Mouse (Mus musculus) left cerebral cortex, adult 8-10 months (tissue): ENCODE measurements at regions not wholly inside any gene's neighbourhood (a gene's known extent, or its start where the extent isn't known, plus 50 kb on each side); places are given as distances from the start of the nearest gene placed in this dataset.
"Not testable (repeated sequence)": the region's sequence is repeated elsewhere in the genome, so short reads cannot be mapped to it uniquely, and the experiment has no call there.

ENCODE experiments used
- DNase-seq, 2 experiments: peaks; one replicate each; pipeline ENCODE4 v3.0.0; 2022; ENCODE audit warnings: low spot score in 2 of 2

- no peak for DNase-seq
Measured at GRCm38 (mm10) chr15:5607533-5607932, 363.5 kb upstream of the Ptger4 start.

GRCm38 (mm10) chr15:5623021-5623420 is 379.0 kb upstream of the Ptger4 start:
- no peak for DNase-seq

GRCm38 (mm10) chr15:5625367-5625766 is 381.4 kb upstream of the Ptger4 start:
- DNase-seq = no peak

- DNase-seq = no peak
Measured at GRCm38 (mm10) chr15:5646673-5647072, 402.7 kb upstream of the Ptger4 start.

- no peak for DNase-seq
Measured at GRCm38 (mm10) chr15:5658796-5659195, 414.8 kb upstream of the Ptger4 start.

GRCm38 (mm10) chr15:5660819-5661218 is 416.8 kb upstream of the Ptger4 start:
- DNase-seq = no peak

GRCm38 (mm10) chr15:5671781-5672180 is 427.8 kb upstream of the Ptger4 start:
- DNase-seq = no peak

- no peak for DNase-seq
Measured at GRCm38 (mm10) chr15:5676704-5677103, 432.7 kb upstream of the Ptger4 start.

GRCm38 (mm10) chr15:5693810-5694209 is 449.8 kb upstream of the Ptger4 start:
- no peak for DNase-seq

- DNase-seq = no peak
Measured at GRCm38 (mm10) chr15:5695015-5695414, 451.0 kb upstream of the Ptger4 start.

- no peak for DNase-seq
Measured at GRCm38 (mm10) chr15:5708454-5708853, 464.5 kb upstream of the Ptger4 start.

GRCm38 (mm10) chr15:5740658-5741057 is 496.7 kb upstream of the Ptger4 start:
- no peak for DNase-seq

GRCm38 (mm10) chr15:5743893-5744292 is 499.9 kb upstream of the Ptger4 start:
- no peak for DNase-seq

- no peak for DNase-seq
Measured at GRCm38 (mm10) chr15:5758690-5759089, 514.7 kb upstream of the Ptger4 start.

- DNase-seq = no peak
Measured at GRCm38 (mm10) chr15:5762216-5762615, 518.2 kb upstream of the Ptger4 start.

- no peak for DNase-seq
Measured at GRCm38 (mm10) chr15:5777074-5777473, 522.5 kb upstream of the Dab2 start.

- DNase-seq = no peak
Measured at GRCm38 (mm10) chr15:5799917-5800316, 499.7 kb upstream of the Dab2 start.

- DNase-seq = no peak
Measured at GRCm38 (mm10) chr15:5811154-5811732, 488.3 kb upstream of the Dab2 start.

GRCm38 (mm10) chr15:5811958-5812357 is 487.6 kb upstream of the Dab2 start:
- no peak for DNase-seq

GRCm38 (mm10) chr15:5817901-5818576 is 481.5 kb upstream of the Dab2 start:
- no peak for DNase-seq

- no peak for DNase-seq
Measured at GRCm38 (mm10) chr15:5839963-5840362, 459.6 kb upstream of the Dab2 start.

- DNase-seq = not testable (repeated sequence)
Measured at GRCm38 (mm10) chr15:5841369-5842149, 458.0 kb upstream of the Dab2 start.

- DNase-seq = no peak
Measured at GRCm38 (mm10) chr15:5846571-5846970, 453.0 kb upstream of the Dab2 start.
